Mouse (Mus musculus) C2C12 (cell line): Measurements from ENCODE around the gene Ctf2.

Experiments
- CTCF ChIP-seq: IDR thresholded peaks from one replicate; pipeline ENCODE4 v1.5.1; 2011; ENCODE audit not compliant: control insufficient read depth, insufficient read depth, insufficient read length
- FOSL1 ChIP-seq: IDR thresholded peaks from one replicate; pipeline ENCODE4 v1.8.0; 2011; ENCODE audit warnings: mild to moderate bottlenecking, low read length; ENCODE audit not compliant: poor library complexity, insufficient read depth, severe bottlenecking
- MYOD1 ChIP-seq: IDR thresholded peaks from one replicate; pipeline ENCODE4 v1.6.1; 2011; ENCODE audit warnings: low read depth; ENCODE audit not compliant: control insufficient read depth, insufficient read length
- MYOG ChIP-seq: IDR thresholded peaks from one replicate; pipeline ENCODE4 v1.6.1; 2011; ENCODE audit not compliant: control insufficient read depth, insufficient read length; ENCODE audit errors: extremely low read depth
- USF1 ChIP-seq: IDR thresholded peaks from one replicate; pipeline ENCODE4 v1.6.1; 2011; ENCODE audit warnings: low read depth, mild to moderate bottlenecking, control low read depth, moderate library complexity

DNA sequence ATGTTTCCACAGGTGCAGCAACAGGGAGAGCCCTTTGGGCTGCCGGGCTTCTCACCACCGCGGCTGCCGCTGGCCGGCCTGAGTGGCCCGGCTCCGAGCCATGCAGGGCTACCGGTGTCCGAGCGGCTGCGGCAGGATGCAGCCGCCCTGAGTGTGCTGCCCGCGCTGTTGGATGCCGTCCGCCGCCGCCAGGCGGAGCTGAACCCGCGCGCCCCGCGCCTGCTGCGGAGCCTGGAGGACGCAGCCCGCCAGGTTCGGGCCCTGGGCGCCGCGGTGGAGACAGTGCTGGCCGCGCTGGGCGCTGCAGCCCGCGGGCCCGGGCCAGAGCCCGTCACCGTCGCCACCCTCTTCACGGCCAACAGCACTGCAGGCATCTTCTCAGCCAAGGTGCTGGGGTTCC lies 15.0 kb downstream of the Ctf2 start:
- peak; percentile 5 for TF ChIP-seq CTCF
- no peak for TF ChIP-seq USF1
- no peak for TF ChIP-seq FOSL1
- TF ChIP-seq MYOG, result no peak
- no peak for TF ChIP-seq MYOD1
